Mouse (Mus musculus) embryonic fibroblast, embryonic 13.5 days (primary cell): ENCODE results near the gene Hcn2.
A peak's percentile ranks its signal among the peaks of the same experiment; 100 is the strongest.

Source experiments
- CTCF ChIP-seq: IDR thresholded peaks from 2 replicates; pipeline ENCODE4 v1.5.1; 2011; ENCODE audit warnings: mild to moderate bottlenecking, control low read depth, low read length, moderate library complexity, borderline replicate concordance; ENCODE audit not compliant: insufficient read depth
- POLR2A ChIP-seq: IDR thresholded peaks from 2 replicates; pipeline ENCODE4 v1.6.1; 2011; ENCODE audit warnings: low read depth, mild to moderate bottlenecking, control low read depth, low read length, moderate library complexity

- 0 out of 2 replicates have a peak, but pooled peaks have one; percentile 3 for TF ChIP-seq CTCF
- peak; percentile 70 for TF ChIP-seq POLR2A
These were observed 47.5 kb upstream of the Hcn2 start, which contains the start of gene Tpgs1 for GRCm38 (mm10) chr10:79668771-79669575.
